Mouse (Mus musculus): ENCODE measurements at regions not wholly inside any gene's neighbourhood (a gene's known extent, or its start where the extent isn't known, plus 50 kb on each side); places are given as distances from the start of the nearest gene placed in this dataset.

DNA sequence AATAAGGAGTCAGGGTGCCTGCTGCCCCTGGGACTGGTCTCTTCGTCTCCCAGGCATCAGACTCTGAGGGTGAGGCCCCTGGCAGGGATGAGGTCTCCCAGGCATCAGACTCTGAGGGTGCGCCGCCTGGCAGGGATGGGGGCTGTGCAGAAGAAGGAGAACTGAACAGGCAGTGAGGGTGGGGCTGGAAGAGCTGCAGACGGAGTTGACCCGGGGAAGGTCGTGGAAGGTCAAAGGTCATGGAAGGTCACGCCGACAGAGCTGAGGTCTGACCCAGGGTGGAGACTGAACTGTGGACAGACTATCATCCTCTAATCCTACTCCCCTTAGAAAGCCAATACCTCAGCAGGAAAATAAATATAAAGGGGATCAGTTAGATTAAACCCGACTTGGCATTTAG lies 50.6 kb upstream of the Grik3 start:
- in situ Hi-C loops (cut with MboI, MseI) = no loop called here

DNA sequence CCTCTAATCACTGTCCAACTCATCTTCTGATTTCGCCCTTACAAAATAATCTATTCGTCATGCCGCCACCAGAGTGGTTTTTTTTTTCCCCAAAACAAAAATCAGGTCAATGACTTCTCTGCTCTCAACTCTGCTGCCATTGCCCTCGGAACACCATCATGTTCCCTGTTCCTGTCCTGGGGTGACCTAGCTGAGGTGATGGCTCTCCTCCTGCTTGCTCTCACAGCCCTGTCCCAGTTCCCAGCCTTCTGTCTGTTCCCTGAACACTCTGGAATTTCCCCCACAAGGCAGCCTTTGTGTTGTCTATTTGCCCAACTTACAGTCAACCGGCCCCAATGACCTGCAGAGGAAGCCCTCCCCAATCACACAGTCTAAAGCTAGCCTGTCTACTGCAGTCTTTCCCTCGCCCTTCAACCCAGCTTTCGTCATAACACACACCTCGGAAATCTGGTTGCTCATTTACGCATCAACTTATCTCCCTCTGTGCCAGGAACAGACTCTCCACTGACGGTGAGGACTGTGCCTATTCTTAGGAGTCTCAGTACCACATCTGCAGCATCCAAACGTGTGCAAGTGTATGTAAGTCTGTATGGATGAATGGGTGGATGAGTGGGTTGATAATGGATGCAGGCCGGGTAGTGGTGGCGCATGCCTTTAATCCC lies 53.2 kb upstream of the Grik3 start:
- in situ Hi-C loops (cut with MboI, MseI) = no loop called here

DNA sequence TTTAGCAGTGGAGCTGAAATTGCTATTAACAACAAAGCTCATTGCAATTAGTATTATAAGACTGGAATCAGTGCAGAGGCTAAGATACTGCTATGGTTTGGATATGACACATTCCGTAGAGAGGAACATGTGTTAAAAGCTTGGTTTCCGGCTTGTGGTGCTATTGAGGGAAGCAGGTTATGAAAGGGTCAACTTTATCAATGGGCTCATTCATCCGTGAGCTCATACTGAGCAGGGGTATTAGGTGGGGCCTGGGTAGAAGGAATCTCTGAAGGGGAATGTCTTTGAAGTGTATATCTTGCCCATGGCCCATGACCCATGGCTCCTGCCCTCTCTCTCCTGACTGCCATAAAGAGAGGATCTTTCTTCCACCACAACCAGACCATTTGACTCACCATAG lies 57.0 kb upstream of the Grik3 start:
- in situ Hi-C loops (cut with MboI, MseI) = no loop called here

DNA sequence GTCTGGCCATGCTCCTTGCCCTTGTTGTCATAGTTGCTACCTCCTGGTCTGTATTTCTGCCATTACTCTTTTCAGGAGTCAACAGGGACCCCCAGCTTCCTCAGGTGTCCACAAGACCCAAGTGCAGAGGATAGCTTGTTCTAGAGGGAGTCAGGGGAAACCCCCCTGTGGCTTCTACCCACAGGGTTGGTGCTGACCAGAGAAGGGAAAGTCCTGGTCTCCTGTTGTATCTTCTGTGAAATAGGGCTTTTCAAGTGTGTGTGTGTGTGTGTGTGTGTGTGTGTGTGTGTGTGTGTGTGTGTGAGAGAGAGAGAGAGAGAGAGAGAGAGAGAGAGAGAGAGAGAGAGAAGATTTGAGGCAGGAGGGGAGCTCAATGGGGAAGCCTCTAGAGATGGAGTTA lies 58.9 kb upstream of the Grik3 start:
- in situ Hi-C loops (cut with MboI, MseI) = no loop called here

DNA sequence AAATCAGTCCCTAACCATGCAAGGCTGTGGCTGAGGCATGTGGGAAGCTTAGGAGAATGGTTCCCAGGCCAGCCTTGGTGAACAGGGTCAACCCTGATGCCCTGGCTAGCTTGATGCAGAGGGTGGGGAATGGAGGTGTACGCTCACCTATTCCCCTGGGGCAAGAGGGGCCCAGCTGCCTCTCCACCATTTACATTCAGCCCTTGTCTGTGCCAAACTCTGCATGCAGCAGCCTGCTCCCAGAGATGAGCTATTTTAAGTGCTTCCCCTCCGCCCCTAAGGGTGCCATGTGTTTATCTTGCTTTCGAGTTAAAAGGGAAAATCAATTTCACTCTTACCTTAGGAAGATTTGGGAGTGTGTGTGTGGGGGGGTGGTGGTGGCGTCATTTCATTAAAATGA lies 59.7 kb upstream of the Grik3 start:
- in situ Hi-C loops (cut with MboI, MseI) = no loop called here

DNA sequence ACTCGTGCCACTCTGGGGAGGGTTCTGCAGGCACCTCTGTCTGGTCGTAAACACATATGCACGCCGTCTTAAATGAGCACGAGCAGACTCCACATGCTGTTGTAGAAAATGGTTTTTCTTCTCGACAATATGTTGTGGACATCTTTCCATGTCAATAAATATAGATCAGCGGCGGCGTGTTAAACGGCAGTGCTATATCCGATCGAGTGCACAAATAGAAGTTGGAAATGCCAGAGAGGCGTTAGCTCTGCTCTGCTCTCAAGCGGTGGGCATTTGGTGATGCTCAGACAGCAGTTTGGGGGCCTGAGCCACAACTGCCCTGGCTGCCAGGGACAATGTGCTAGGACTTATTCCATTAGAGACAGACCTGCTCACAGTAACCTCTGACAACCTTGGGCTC lies 61.8 kb upstream of the Grik3 start:
- in situ Hi-C loops (cut with MboI, MseI) = no loop called here

DNA sequence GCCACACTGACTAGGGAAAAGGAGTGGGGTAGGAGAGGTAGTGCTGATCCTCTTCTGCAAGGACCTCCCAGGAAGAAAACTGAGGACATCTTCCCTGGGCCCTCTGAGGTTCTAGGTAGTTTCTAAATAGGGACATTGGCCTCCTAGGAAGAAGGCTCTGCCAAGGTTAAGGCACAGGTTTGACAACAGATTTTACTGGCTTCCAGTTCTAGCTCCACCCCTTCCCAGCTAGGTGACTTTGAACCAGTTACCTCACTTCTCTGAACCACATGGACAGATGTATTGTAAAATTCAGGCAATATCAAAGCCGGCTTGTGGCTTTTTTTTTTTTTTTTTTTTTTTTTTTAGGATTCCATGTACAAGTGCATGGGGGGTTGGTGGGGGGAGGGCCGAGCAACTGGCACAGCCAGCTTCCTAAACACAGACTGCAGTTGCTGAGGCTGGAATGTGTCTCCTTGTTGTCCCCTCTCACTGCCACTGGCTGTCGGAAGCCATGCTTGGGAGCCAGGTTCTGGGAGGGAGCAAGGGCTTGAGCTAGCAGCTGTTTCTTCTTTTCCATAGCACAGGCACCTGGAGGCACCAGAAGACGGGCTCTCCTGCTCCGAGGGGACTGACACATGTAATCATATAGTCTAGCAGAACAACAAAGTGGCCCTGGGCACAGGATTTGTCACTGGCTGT lies 69.8 kb upstream of the Grik3 start:
- in situ Hi-C loops (cut with MboI, MseI) = no loop called here

DNA sequence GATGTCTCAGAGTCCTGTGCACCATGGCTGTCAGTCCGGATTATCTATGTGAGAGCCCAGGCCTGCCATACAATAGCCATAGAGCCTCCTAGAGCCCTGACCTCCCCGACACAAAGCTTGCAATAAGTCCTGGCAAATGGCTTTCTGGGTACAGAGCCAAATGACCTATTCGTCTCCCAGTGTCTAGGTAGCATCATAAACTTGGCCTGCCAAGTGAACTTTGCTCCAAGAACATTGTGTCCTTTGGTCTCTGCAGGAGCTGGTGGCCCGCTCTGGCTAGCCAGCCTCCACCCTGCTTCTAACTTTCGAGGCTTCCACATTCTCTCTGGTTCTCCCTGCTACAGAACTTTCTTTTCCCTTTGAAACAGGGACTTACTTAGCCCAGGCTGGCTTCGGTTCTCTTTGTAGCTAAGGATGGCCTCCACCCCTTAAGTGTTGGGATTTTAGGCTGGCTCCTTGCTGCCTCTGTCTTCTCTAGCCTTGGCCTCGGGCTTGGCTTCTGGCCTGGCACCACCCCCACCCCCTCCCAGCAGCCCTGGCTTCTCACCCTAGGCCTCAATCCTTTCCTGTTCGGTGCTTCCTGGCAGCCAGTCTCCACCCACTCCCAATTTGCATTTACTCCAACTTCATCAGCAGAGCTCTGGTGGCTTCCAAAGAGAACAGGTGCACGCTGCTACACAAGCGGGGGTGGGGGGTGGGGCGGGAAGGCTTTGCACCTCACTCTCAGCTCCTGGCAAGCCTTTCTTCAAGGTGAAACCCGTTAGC lies 70.8 kb upstream of the Grik3 start:
- in situ Hi-C loops (cut with MboI, MseI) = no loop called here

DNA sequence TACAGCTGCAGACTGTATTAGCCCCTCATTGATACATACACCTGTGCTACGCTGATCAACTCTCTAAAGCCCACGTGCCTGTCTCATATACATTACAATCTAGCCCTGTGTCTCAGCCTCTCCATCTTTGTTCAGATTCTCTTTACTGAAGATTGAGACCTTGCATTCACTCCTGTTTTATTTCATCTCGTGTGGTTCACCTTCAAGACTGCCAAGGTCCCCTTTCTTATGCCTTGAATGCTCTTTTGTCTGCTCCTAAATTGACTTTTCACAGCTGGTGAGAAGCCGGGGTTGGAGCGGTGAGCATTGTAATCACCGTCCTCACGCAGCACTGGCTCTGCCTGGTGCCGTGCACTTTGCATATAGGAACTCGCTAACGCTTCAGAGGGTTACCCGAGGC lies 75.2 kb upstream of the Grik3 start:
- in situ Hi-C loops (cut with MboI, MseI) = no loop called here

DNA sequence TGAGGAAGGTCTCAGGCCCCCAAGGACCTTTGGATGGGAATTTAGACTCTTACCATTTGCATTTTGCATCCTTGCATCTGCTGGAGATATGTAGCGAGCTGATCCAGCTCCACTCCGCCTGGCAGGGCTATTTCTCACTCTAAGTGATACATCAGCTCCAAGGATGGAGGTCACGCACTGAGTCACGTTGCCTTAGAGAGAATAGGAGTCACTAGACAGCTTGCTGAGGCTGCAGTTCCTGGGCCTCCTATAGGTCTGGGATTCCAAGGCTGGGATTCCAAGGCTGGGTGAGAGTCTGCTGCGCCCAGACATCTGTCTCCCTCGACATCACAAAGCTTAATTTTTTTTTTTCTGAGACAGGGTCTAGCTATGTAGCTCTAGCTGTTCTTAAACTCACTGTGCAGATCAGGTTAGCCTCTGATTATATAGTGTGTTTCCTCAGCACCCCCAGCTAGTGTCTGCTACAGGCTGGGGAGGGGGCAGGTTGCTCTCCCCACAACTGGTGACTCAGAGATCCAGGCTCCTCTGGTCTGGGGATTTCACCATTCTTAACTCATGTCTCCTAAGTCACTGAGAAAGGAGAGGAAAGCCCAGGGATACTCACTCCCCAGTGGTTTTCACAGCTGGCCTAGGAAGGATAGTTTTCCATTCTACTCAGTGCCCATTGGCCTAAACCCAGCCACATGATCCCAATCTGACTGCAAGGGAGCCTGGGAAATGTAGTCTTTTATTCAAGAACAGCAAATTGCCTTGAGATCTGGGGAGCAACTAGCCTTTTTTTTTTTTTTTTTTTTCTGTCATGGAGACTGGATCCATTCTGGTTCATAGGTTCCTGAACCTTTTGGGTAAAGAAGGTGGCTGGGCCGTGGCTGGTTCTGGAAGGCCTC lies 76.4 kb upstream of the Grik3 start:
- in situ Hi-C loops (cut with MboI, MseI) = no loop called here

DNA sequence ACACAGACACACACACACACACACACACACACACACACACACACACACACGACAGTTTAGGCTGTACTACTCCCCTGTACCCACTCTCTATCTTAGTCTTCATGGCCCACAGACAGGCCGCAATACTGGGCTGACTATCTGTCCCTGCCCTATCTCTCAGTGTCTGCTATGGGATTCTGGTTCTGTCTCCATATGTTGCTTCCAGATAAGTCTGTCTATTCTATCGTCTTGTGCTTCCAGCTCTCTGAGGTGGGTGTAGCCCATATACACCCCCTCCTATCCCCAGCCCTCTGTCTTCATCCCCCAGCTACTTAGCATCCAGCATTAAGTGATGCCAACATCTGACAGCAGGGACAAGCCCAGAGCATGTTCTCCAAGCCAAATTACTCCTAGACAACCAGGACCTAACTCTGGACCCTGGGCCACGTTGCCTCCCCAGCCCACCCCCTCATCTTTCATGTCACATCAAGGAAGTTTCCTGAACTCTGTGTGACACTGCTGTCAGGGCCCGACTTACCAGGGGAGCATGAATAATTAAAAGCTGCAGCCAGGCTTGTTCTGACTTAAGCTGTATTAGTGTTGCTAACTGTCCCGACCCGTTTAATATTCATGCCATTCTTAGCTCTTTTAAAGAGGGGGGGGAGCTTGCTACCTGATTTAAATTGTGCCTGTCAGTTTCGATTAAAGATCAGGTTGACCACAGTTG lies 79.6 kb upstream of the Grik3 start:
- in situ Hi-C loops (cut with MboI, MseI) = no loop called here

DNA sequence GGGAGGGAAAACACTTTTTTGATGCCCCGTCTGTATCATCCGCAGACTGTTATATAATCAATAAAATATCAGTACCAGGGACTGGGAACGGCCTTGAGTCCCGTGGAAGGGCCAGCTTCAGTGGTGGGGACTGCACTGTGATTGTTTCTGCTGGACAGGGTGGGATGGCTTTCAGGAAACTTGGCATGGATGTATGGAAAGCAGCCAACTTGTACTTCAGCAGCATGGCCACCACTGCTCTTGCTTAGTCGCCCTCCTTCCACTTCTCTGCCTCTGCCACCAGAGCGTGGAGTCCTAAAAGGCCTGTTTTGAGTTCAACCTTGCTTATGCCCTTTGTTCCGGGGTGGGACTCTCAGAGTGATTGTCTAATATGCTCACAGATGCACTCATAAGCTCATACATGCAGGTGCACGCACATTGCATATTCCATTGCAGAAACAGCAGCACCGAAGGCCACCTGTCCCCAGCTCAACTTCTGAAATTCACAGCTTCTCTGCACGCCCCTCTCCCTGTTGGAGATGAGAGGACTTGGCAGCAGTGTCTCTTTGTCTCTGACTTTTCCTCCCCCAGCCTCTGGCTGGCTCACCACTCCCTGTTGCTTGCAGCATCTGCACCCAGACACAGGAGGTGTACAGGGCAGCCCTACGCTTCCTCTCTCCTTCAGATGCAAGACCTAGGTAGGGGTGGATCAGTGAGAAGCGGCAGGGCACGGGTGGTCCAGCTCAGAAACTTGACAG lies 91.0 kb upstream of the Grik3 start:
- in situ Hi-C loops (cut with MboI, MseI) = no loop called here

DNA sequence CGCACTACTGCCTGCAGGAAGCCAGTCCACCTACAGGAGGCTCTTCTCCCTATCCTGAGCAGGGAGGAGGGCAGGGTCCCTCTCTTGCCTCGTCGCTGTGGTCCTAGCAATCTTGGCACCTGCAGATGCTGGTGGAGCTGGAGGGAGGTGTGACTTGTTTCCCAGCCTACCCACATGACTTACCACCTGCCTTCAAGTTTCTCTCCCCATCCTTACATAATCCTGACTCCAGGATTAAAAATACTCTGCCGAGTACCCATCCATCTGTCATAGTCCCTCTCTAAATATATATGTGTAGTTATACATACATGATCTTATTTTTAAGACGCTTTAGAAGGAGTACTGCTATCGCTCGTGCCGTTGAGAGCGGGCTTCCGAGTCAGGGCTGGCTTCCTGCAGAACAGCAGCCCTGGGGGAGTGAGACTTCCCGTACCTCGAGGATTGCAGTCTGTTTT lies 93.5 kb upstream of the Grik3 start:
- in situ Hi-C loops (cut with MboI, MseI) = no loop called here

DNA sequence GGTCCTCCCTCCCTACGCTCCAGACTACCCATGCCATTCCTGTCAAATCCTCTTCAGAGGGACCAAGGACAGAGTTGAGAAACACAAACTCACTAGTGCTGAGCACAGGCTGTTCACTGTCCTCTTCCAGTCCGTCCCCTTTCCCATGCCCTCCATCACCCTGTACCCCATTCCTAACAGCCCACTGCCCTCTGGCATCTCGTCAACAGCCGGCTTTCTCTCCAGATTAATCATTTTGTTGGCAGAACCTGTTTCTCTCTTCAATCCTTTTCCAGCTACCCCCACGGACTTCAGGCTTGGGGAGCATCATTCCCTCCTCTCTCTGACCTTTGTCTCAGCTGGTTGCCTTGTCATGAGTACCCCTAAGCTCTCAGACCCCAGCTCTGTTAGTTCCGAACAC lies 99.2 kb upstream of the Grik3 start:
- in situ Hi-C loops (cut with MboI, MseI) = no loop called here

DNA sequence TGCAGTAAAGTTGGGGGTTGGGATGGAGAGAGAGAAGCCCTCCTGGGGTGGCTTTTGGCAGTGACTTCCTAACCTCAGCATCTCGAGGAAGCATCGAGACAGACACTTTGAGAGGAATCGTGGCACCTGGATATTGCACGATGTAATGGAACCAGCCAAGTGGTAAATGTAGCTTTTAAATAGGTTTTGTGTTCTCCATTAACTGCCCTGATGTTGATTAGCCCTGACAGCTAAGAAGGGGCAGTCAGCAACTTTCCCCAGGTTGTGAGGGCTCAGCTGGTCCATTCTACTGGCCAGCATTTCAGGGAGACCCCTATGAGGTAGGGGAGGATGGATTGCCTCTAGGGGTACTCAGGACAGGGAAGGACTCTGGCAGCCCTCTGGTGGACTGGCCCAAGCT lies 104.7 kb upstream of the Grik3 start:
- in situ Hi-C loops (cut with MboI, MseI) = no loop called here

DNA sequence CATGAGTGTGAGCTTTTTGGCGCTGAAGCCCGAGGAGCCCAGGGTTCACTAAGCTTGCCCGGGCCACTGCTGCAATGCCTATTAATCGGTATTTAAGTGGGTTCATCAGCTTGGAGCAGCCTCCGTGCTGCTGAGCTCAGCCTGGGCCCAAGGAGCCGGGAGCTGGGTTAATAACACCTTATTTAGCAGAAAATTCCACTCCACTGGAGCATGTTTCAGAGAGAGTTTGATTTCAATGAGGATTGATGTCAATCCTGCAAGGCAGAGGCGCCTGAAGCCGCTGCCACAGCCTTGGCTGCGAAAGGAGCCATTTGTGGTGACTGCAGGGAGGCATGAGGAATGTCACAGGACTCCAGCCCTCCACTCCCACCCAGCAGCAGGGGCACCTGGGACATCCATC lies 126.5 kb upstream of the Grik3 start:
- in situ Hi-C loops (cut with MboI, MseI) = no loop called here

DNA sequence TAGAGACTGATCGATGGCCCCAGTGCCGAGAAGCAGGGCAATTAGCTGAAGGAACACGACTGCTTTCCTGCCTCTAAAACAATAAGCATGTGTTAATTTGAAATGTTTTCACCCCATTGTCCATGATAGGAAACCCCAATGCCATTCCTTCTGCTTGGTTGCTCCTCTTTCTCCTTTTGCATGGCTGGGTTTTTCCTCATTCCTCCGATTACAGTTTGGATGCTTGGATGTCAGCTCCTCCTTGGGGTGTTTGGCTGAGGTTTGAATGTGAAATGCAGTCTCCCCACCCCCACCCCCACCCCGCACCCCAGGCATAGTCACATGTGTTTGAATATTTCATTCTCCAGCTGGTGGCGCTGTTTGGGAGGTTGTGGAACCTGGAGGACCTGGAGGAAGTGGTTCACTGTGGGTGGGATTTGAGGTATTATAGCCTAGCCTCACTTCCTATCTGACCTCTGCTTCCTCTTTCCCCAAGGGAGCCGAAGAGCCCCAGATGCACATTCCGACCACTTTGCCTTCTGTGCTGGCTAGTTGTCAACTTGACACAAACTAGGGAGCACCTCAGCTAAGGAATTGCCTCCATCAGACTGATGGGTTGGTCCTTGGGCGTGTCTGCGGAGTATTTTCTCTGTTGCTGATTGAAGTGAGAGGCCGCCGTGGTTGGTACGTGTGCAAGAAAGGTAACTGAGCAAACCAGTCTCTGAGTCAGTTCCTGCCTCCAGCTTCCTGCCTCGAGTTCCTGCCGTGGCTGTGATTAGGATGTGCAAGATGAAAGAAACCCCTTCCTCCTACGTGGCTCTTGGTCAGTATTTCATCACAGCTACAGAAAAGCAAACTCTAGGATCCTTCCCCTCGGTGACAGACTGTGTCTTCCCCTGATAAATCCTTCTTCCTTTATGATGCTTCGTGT lies 128.6 kb upstream of the Grik3 start:
- in situ Hi-C loops (cut with MboI, MseI) = no loop called here

DNA sequence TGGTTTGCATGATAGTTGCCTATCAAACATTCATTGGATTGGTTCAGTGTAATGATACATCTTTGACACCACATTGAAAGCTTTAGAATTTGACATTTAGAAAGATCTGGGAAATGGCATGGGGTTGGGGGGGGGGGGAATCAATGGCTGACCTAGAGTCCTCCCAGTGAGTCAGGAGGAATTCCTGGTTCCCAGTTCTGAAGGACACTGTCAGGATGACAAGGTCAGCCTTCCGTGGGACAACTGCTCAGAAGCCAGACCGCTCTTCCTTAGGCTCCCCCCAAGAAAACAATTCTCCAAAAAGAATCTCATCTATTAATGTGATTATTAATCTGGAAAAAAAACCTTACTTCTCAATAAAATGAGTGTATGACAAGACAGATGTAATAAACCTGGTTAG lies 132.1 kb upstream of the Grik3 start:
- in situ Hi-C loops (cut with MboI, MseI) = no loop called here

DNA sequence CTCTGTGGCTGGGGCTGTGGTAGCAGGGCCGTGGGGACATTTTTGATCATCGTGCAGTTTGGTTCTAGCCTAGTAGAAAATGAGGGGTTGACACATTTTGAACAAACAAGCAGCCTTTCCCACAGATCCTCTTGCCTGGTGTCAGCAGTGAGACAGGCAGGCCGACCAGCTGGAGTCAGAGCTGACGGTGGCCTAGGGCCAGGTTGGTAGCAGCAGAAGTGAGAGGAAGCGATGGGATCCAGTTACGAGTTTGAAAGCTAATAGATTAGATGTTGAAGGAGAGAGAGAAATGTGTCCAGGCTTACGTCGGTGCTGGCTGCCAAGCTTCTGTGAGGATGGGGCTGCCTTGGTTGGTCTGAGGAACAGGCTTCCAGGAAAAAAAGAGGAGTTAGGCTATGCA lies 134.1 kb upstream of the Grik3 start:
- in situ Hi-C loops (cut with MboI, MseI) = no loop called here

DNA sequence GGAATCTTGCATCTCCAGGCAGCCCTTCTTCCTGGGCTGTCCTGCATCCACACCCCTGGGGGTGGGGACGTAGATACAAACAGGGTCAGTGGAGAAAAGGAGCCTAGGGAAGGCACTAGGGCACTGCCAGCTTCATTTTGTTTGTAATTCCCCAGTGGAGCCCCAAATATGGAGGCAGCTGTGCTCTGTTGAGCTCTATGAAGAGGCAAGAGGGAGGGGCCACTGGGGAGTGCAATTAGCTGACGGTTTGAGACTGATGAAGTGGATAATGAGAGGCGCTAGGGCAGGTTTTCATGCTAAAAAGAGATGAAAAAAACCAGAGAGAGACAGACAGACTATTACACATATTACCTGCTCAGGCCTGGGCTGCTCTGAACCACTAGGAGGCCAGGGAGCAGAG lies 135.8 kb upstream of the Grik3 start:
- in situ Hi-C loops (cut with MboI, MseI) = no loop called here

All from T-helper 2 cell (primary cell).